Mouse (Mus musculus) bone marrow, adult 2 months (tissue): ENCODE measurements around the gene Lbhd2.

ENCODE experiments used
- CTCF ChIP-seq: fragments of 200-500 bp; IDR thresholded peaks from 2 replicates; pipeline ENCODE4 v1.5.1; 2011; ENCODE audit warnings: low read length, control low read depth; ENCODE audit not compliant: control insufficient read depth, insufficient read depth
- POLR2A ChIP-seq: fragments of 200-500 bp; IDR thresholded peaks from 2 replicates; pipeline ENCODE4 v1.6.1; 2011; ENCODE audit warnings: low read depth, mild to moderate bottlenecking, control low read depth, low read length, borderline replicate concordance; ENCODE audit not compliant: control insufficient read depth

- TF ChIP-seq POLR2A: no peak
- no peak for TF ChIP-seq CTCF
Observed at GRCm38 (mm10) chr12:111430049-111430867, 23.6 kb downstream of the Lbhd2 start.
